Mouse (Mus musculus) kidney, adult 2 months (tissue): ENCODE results near the gene Rps15. TPM values are rescaled to one million over a fixed set of nuclear protein-coding genes. Genes with fewer than 3 reads are reported as not detected.
A peak's percentile ranks its signal among the peaks of the same experiment; 100 is the strongest.

Experiments
- DNase-seq: peaks from one replicate; pipeline ENCODE4 v3.0.0; 2021
- H3K27ac ChIP-seq: fragments of 200-500 bp; 2 replicates; pipeline ENCODE4 v1.5.1; 2012; ENCODE audit warnings: low read depth, low read length, control low read depth, inconsistent platforms; ENCODE audit not compliant: insufficient read depth
- H3K27me3 ChIP-seq: fragments of 200-500 bp; replicated peaks from 2 replicates; pipeline ENCODE4 v1.6.1; 2012; ENCODE audit warnings: mild to moderate bottlenecking, moderate library complexity, low read length, inconsistent platforms; ENCODE audit not compliant: control insufficient read depth, insufficient read depth
- H3K36me3 ChIP-seq: fragments of 200-500 bp; 2 replicates; pipeline ENCODE4 v1.6.1; 2012; ENCODE audit warnings: mild to moderate bottlenecking, moderate library complexity, low read length, inconsistent platforms; ENCODE audit not compliant: control insufficient read depth, insufficient read depth
- H3K4me1 ChIP-seq: fragments of 200-500 bp; 2 replicates; pipeline ENCODE4 v1.6.1; 2011; ENCODE audit warnings: low read length; ENCODE audit not compliant: control insufficient read depth, insufficient read depth
- H3K4me3 ChIP-seq: fragments of 200-500 bp; 2 replicates; pipeline ENCODE4 v1.5.1; 2011; ENCODE audit warnings: mild to moderate bottlenecking, low read depth, low read length, control low read depth; ENCODE audit not compliant: insufficient read depth
- CTCF ChIP-seq: fragments of 200-500 bp; conservative IDR thresholded peaks from 2 replicates; pipeline ENCODE4 v1.5.1; 2011; ENCODE audit warnings: low read depth, mild to moderate bottlenecking, control low read depth, low read length, moderate library complexity, mixed read lengths; ENCODE audit not compliant: insufficient read depth, insufficient read length
- POLR2A ChIP-seq: fragments of 200-500 bp; IDR thresholded peaks from one replicate; pipeline ENCODE4 v1.6.1; 2011; ENCODE audit warnings: low read depth, low read length, control low read depth
- WGBS: fragments of 180-500 bp; shearing (Covaris S2); methylation state at CpG from one replicate; pipeline ENCODE4 v1.1.7; 2018; 5-methylcytosine and 5-hydroxymethylcytosine counted together
- polyA plus RNA-seq: library from polyadenylated mRNA; depleted of rRNA; stranded (reverse); fragments of >200 nt; gene quantifications from 2 replicates; pipeline ENCODE4 v1.2.3, GENCODE M21; 2012

The Rps15 gene
- polyA plus RNA-seq, 1 experiment = 1,777 TPM

GRCm38 (mm10) chr10:80248971-80249640, 43.1 kb upstream of the Rps15 start, which contains the start of gene Ndufs7:
Ndufs7 (plus strand) TSS chr10:80249121.
- no peaks in the 10 kb centered on the region; the same call in 1 of the 2 replicates for H3K36me3 ChIP-seq
- WGBS = under 1% methylated on average over 53 of the region's 53 CpGs
- peaks cover 12% of the 10 kb centered on the region; the same call in 1 of the 2 replicates for H3K4me1 ChIP-seq
- peak; percentile 98 for DNase-seq
- TF ChIP-seq POLR2A (peak; percentile 92), CTCF (no peak)
- peak within 1 kb of the TSS; percentile 97 for H3K27ac ChIP-seq
- no peaks in the 10 kb centered on the region for H3K27me3 ChIP-seq
- peak within 1 kb of the TSS; percentile 82 for H3K4me3 ChIP-seq

GRCm38 (mm10) chr10:80250059-80250458, 42.2 kb upstream of the Rps15 start:
- H3K27ac ChIP-seq = peak overlapping the region; percentile 97
- H3K27me3 ChIP-seq = no peaks in the 10 kb centered on the region
- TF ChIP-seq CTCF (no peak), POLR2A (no peak)
- no peaks in the 10 kb centered on the region; the same call in 1 of the 2 replicates for H3K36me3 ChIP-seq
- H3K4me1 ChIP-seq = peaks cover 12% of the 10 kb centered on the region; the same call in 1 of the 2 replicates
- DNase-seq = no peak
- WGBS = 14% methylated on average over 2 of the region's 2 CpGs
- H3K4me3 ChIP-seq = peak overlapping the region; percentile 82

GRCm38 (mm10) chr10:80250573-80250972, 41.7 kb upstream of the Rps15 start:
- no peak for DNase-seq
- H3K27me3 ChIP-seq = no peaks in the 10 kb centered on the region
- H3K36me3 ChIP-seq = no peaks in the 10 kb centered on the region; the same call in 1 of the 2 replicates
- H3K27ac ChIP-seq = no peak overlapping the region
- WGBS = 81% methylated on average over 4 of the region's 4 CpGs
- no peak for TF ChIP-seq CTCF
- no peak overlapping the region for H3K4me3 ChIP-seq
- peaks cover 12% of the 10 kb centered on the region; the same call in 1 of the 2 replicates for H3K4me1 ChIP-seq

- Histone ChIP-seq H3K27me3 (no peaks in the 10 kb centered on the region), H3K4me3 (no peak overlapping the region), H3K27ac (no peak overlapping the region), H3K36me3 (no peaks in the 10 kb centered on the region; the same call in 1 of the 2 replicates), H3K4me1 (peaks cover 12% of the 10 kb centered on the region; the same call in 1 of the 2 replicates)
- TF ChIP-seq CTCF (no peak), POLR2A (no peak)
- DNase-seq = no peak
Observed at GRCm38 (mm10) chr10:80252011-80252410, 40.2 kb upstream of the Rps15 start.

GRCm38 (mm10) chr10:80252493-80253274, 39.6 kb upstream of the Rps15 start:
- no peak for TF ChIP-seq POLR2A
- no peak for TF ChIP-seq CTCF
- no peak for DNase-seq

GRCm38 (mm10) chr10:80253551-80253950, 38.7 kb upstream of the Rps15 start:
- no peaks in the 10 kb centered on the region; the same call in 1 of the 2 replicates for H3K36me3 ChIP-seq
- no peak for DNase-seq
- H3K4me1 ChIP-seq = peaks cover 12% of the 10 kb centered on the region; the same call in 1 of the 2 replicates
- no peaks in the 10 kb centered on the region for H3K27me3 ChIP-seq
- H3K4me3 ChIP-seq = no peak overlapping the region
- WGBS = 75% methylated on average over 6 of the region's 6 CpGs
- TF ChIP-seq CTCF = no peak
- no peak for TF ChIP-seq POLR2A
- no peak overlapping the region for H3K27ac ChIP-seq

More at GRCm38 (mm10) chr10:80252493-80253274, 39.6 kb upstream of the Rps15 start:
- Histone ChIP-seq H3K4me3 (no peak overlapping the region), H3K36me3 (no peaks in the 10 kb centered on the region; the same call in 1 of the 2 replicates), H3K4me1 (peaks cover 12% of the 10 kb centered on the region; the same call in 1 of the 2 replicates), H3K27me3 (no peaks in the 10 kb centered on the region), H3K27ac (no peak overlapping the region)
- whole genome bisulfite sequencing = 84% methylated on average over 11 of the region's 11 CpGs
